In genomic region chr15:102517631-102517975, GRCm38 (mm10) we compare ENCODE assay signal across 7 mouse cellular contexts. TPM values are rescaled to one million over a fixed set of nuclear protein-coding genes. Genes with fewer than 3 reads are reported as not detected.
DNase-seq lines count a peak whose midpoint lies in the region; ATAC-seq and TF ChIP-seq lines count a peak whose summit lies in the region.

No protein-coding gene starts in this region.

- peak overlapping the region; percentile 60 for H3K4me3 ChIP-seq in lung, postnatal 0 days (ENCODE audit: low read depth, low read length)
- H3K4me3 ChIP-seq in forebrain, embryonic 11.5 days (ENCODE audit: low read depth, low read length) = peak overlapping the region; percentile 69
- H3K4me3 ChIP-seq in limb, embryonic 13.5 days = peak overlapping the region; percentile 67
- H3K4me3 ChIP-seq in stomach, embryonic 14.5 days (ENCODE audit: low read depth, low read length) = peak overlapping the region; percentile 47

- WGBS in lung, postnatal 0 days = under 1% methylated on average over 10 of the region's 10 CpGs
- WGBS in forebrain, embryonic 11.5 days = 1% methylated on average over 10 of the region's 10 CpGs
- 0% methylated on average over 10 of the region's 10 CpGs for WGBS in limb, embryonic 13.5 days
- 0% methylated on average over 10 of the region's 10 CpGs for WGBS in stomach, embryonic 14.5 days

- no peak for ATAC-seq in lung, postnatal 0 days
- no peak for ATAC-seq in forebrain, embryonic 11.5 days (replicated peaks; ENCODE audit: low FRiP score)
- ATAC-seq in limb, embryonic 13.5 days (ENCODE audit: low FRiP score, low read depth) = no peak
- ATAC-seq in stomach, embryonic 14.5 days (ENCODE audit: insufficient number of reproducible peaks, insufficient read depth, low FRiP score, low read depth) = no peak

- no peaks in the 10 kb centered on the region for H3K9me3 ChIP-seq in lung, postnatal 0 days (ENCODE audit: low read length)
- H3K9me3 ChIP-seq in forebrain, embryonic 11.5 days (ENCODE audit: control insufficient read depth, low read length) = no peaks in the 10 kb centered on the region
- no peaks in the 10 kb centered on the region for H3K9me3 ChIP-seq in limb, embryonic 13.5 days
- H3K9me3 ChIP-seq in stomach, embryonic 14.5 days (ENCODE audit: control insufficient read depth, low read depth, low read length) = no peaks in the 10 kb centered on the region

- no peaks in the 10 kb centered on the region for H3K36me3 ChIP-seq in lung, postnatal 0 days (ENCODE audit: insufficient read depth, low read length)
- H3K36me3 ChIP-seq in forebrain, embryonic 11.5 days (ENCODE audit: control insufficient read depth, insufficient read depth, low read length) = no peaks in the 10 kb centered on the region
- H3K36me3 ChIP-seq in limb, embryonic 13.5 days = peaks cover 24% of the 10 kb centered on the region
- peaks cover 19% of the 10 kb centered on the region; the same call in 1 of the 2 replicates for H3K36me3 ChIP-seq in stomach, embryonic 14.5 days (ENCODE audit: control insufficient read depth, insufficient read depth, low read length)

- H3K4me2 ChIP-seq in lung, postnatal 0 days (replicated peaks; ENCODE audit: low read depth, low read length) = peak overlapping the region; percentile 88
- peak overlapping the region; percentile 92 for H3K4me2 ChIP-seq in forebrain, embryonic 11.5 days (ENCODE audit: low read depth, low read length, severe bottlenecking)
- peak overlapping the region; percentile 88 for H3K4me2 ChIP-seq in limb, embryonic 13.5 days (replicated peaks)
- H3K4me2 ChIP-seq in stomach, embryonic 14.5 days (replicated peaks; ENCODE audit: low read depth, low read length) = peak overlapping the region; percentile 69

- H3K4me1 ChIP-seq in lung, postnatal 0 days (ENCODE audit: insufficient read depth, low read depth, low read length) = no peaks in the 10 kb centered on the region
- peaks cover 11% of the 10 kb centered on the region for H3K4me1 ChIP-seq in forebrain, embryonic 11.5 days (replicated peaks; ENCODE audit: control insufficient read depth, insufficient read depth, low read length)
- peaks cover 43% of the 10 kb centered on the region for H3K4me1 ChIP-seq in limb, embryonic 13.5 days
- H3K4me1 ChIP-seq in stomach, embryonic 14.5 days (ENCODE audit: control insufficient read depth, insufficient read depth, low read length) = peaks cover 13% of the 10 kb centered on the region; the same call in 1 of the 2 replicates

- TF ChIP-seq CTCF in lung, postnatal 0 days (IDR thresholded peaks at IDR 0.05) = no peak

- peak overlapping the region; percentile 75 for H3K27ac ChIP-seq in lung, postnatal 0 days (ENCODE audit: low read length)
- H3K27ac ChIP-seq in forebrain, embryonic 11.5 days (ENCODE audit: low read depth, low read length) = peak overlapping the region; percentile 84; the same call in 1 of the 2 replicates
- H3K27ac ChIP-seq in limb, embryonic 13.5 days = peak overlapping the region; percentile 85
- peak overlapping the region; percentile 58 for H3K27ac ChIP-seq in stomach, embryonic 14.5 days (ENCODE audit: low read length)

- no peak for DNase-seq in lung, postnatal 0 days (ENCODE audit: low spot score)
- no peak for DNase-seq in lung, postnatal 4 days
- no peak for DNase-seq in forebrain, embryonic 11.5 days (ENCODE audit: low spot score)
- DNase-seq in yolk sac, embryonic 10.5 days (ENCODE audit: low spot score) = no peak
- DNase-seq in spleen, adult 12 weeks (ENCODE audit: low spot score) = no peak

- no peaks in the 10 kb centered on the region for H3K27me3 ChIP-seq in lung, postnatal 0 days (replicated peaks; ENCODE audit: insufficient read depth, low read length)
- no peaks in the 10 kb centered on the region for H3K27me3 ChIP-seq in forebrain, embryonic 11.5 days (ENCODE audit: control insufficient read depth, insufficient read depth, low read length)
- H3K27me3 ChIP-seq in limb, embryonic 13.5 days = no peaks in the 10 kb centered on the region
- H3K27me3 ChIP-seq in stomach, embryonic 14.5 days (ENCODE audit: control insufficient read depth, insufficient read depth, low read length) = no peaks in the 10 kb centered on the region

- peak overlapping the region; percentile 43 for H3K9ac ChIP-seq in lung, postnatal 0 days (replicated peaks; ENCODE audit: low read depth)
- peak overlapping the region; percentile 80 for H3K9ac ChIP-seq in forebrain, embryonic 11.5 days (ENCODE audit: low read length)
- peak overlapping the region; percentile 79 for H3K9ac ChIP-seq in limb, embryonic 13.5 days
- no peak overlapping the region for H3K9ac ChIP-seq in stomach, embryonic 14.5 days (replicated peaks; ENCODE audit: low read depth, low read length)

- TF ChIP-seq EP300 in lung, postnatal 0 days (IDR thresholded peaks at IDR 0.05) = 0 out of 2 replicates have a peak, but pooled peaks have one; percentile 19

RNA-seq across cellular contexts. Expression of gene Tarbp2, which starts 0.4 kb away (rescaled TPM):
- polyA plus RNA-seq in lung, postnatal 0 days (2015; fragmentation: Nextera tagmentation; extraction: Ambion mirVana) = 35.2 and 42.8 TPM in 2 replicates
- 98.9 and 109 TPM in 2 replicates for polyA plus RNA-seq in forebrain, embryonic 11.5 days (2014; fragmentation: Nextera tagmentation; extraction: Ambion mirVana)
- polyA plus RNA-seq in limb, embryonic 13.5 days (2015; fragmentation: Nextera tagmentation; extraction: Ambion mirVana) = 101 and 107 TPM in 2 replicates
- 87.0 and 101 TPM in 2 replicates for polyA plus RNA-seq in stomach, embryonic 14.5 days (2014; fragmentation: Nextera tagmentation; extraction: Ambion mirVana)

RNA-seq across cellular contexts. Expression of gene Map3k12, which starts 0.7 kb away (rescaled TPM):
- 4.2 and 4.9 TPM in 2 replicates for polyA plus RNA-seq in lung, postnatal 0 days (2015; fragmentation: Nextera tagmentation; extraction: Ambion mirVana)
- 25.4 and 28.4 TPM in 2 replicates for polyA plus RNA-seq in forebrain, embryonic 11.5 days (2014; fragmentation: Nextera tagmentation; extraction: Ambion mirVana)
- polyA plus RNA-seq in limb, embryonic 13.5 days (2015; fragmentation: Nextera tagmentation; extraction: Ambion mirVana) = 22.4 and 24.5 TPM in 2 replicates
- polyA plus RNA-seq in stomach, embryonic 14.5 days (2014; fragmentation: Nextera tagmentation; extraction: Ambion mirVana) = 18.6 and 20.0 TPM in 2 replicates

RNA-seq across cellular contexts. Expression of gene Npff, which starts 7.1 kb away (rescaled TPM):
- polyA plus RNA-seq in lung, postnatal 0 days (2015; fragmentation: Nextera tagmentation; extraction: Ambion mirVana) = 3.7 and 4.2 TPM in 2 replicates
- polyA plus RNA-seq in forebrain, embryonic 11.5 days (2014; fragmentation: Nextera tagmentation; extraction: Ambion mirVana) = 0.80 and 2.1 TPM in 2 replicates
- 2.9 and 3.4 TPM in 2 replicates for polyA plus RNA-seq in limb, embryonic 13.5 days (2015; fragmentation: Nextera tagmentation; extraction: Ambion mirVana)
- polyA plus RNA-seq in stomach, embryonic 14.5 days (2014; fragmentation: Nextera tagmentation; extraction: Ambion mirVana) = 2.3 and 3.1 TPM in 2 replicates

RNA-seq across cellular contexts. Expression of gene Gm10337, which starts 14.1 kb away (rescaled TPM):
- 2.0 TPM in 1 of 2 replicates, not detected in the other for polyA plus RNA-seq in lung, postnatal 0 days (2015; fragmentation: Nextera tagmentation; extraction: Ambion mirVana)
- 15.6 TPM in 1 of 2 replicates, not detected in the other for polyA plus RNA-seq in forebrain, embryonic 11.5 days (2014; fragmentation: Nextera tagmentation; extraction: Ambion mirVana)
- polyA plus RNA-seq in limb, embryonic 13.5 days (2015; fragmentation: Nextera tagmentation; extraction: Ambion mirVana) = 2.5 and 7.5 TPM in 2 replicates
- 4.5 and 7.0 TPM in 2 replicates for polyA plus RNA-seq in stomach, embryonic 14.5 days (2014; fragmentation: Nextera tagmentation; extraction: Ambion mirVana)

RNA-seq across cellular contexts. Expression of gene Pcbp2, which starts 47.3 kb away (rescaled TPM):
- polyA plus RNA-seq in lung, postnatal 0 days (2015; fragmentation: Nextera tagmentation; extraction: Ambion mirVana) = 154 and 157 TPM in 2 replicates
- polyA plus RNA-seq in forebrain, embryonic 11.5 days (2014; fragmentation: Nextera tagmentation; extraction: Ambion mirVana) = 236 and 247 TPM in 2 replicates
- polyA plus RNA-seq in limb, embryonic 13.5 days (2015; fragmentation: Nextera tagmentation; extraction: Ambion mirVana) = 262 and 273 TPM in 2 replicates
- polyA plus RNA-seq in stomach, embryonic 14.5 days (2014; fragmentation: Nextera tagmentation; extraction: Ambion mirVana) = 298 and 302 TPM in 2 replicates
